ENCODE assay signal across 19 mouse cellular contexts in genomic region chr14:30694786-30695185, GRCm38 (mm10). TPM values are rescaled to one million over a fixed set of nuclear protein-coding genes. Genes with fewer than 3 reads are reported as not detected.
DNase-seq lines count a peak whose midpoint lies in the region; ATAC-seq and TF ChIP-seq lines count a peak whose summit lies in the region.
"Had no signal": no experiment of that assay in that cellular context is flagged by ENCODE, and none has a peak within 500 bp of the region (broad histone marks: within the 10 kb centered on the region; RNA-seq: fewer than 3 reads in every experiment).

No protein-coding gene starts in this region.

- no peak for ATAC-seq in liver, embryonic 11.5 days (replicated peaks; ENCODE audit: low FRiP score)
- ATAC-seq: intestine, postnatal 0 days; midbrain, embryonic 15.5 days had no signal

- no peak overlapping the region for H3K4me2 ChIP-seq in liver, embryonic 11.5 days
- H3K4me2 ChIP-seq: hindbrain, embryonic 14.5 days; liver, embryonic 15.5 days; midbrain, embryonic 15.5 days had no signal

- WGBS in liver, adult 2 months = 86% methylated on average over 2 of the region's 2 CpGs
- WGBS in liver, embryonic 11.5 days = 58% methylated on average over 2 of the region's 2 CpGs
- 26% methylated on average over 2 of the region's 2 CpGs for WGBS in macrophage (ENCODE audit: missing documents)

- H3K4me3 ChIP-seq in liver, adult 2 months (ENCODE audit: insufficient read depth, low read depth, low read length) = no peak overlapping the region
- H3K4me3 ChIP-seq in liver, embryonic 11.5 days (ENCODE audit: low read depth, low read length) = no peak overlapping the region
- H3K4me3 ChIP-seq in macrophage (ENCODE audit: inconsistent target) = no peak overlapping the region
- H3K4me3 ChIP-seq: erythroblast, embryonic 14.5 days; heart, adult 2 months; liver, embryonic 15.5 days; megakaryocyte, embryonic 14.5 days; midbrain, embryonic 15.5 days had no signal

- intact Hi-C loops in heart, postnatal 36 days (cut with DNase I) = loop anchor here (5.0 kb wide), 3 partner anchors 128 to 188 kb away; no protein-coding TSS in a partner anchor

- no peak overlapping the region for H3K9ac ChIP-seq in liver, adult 2 months (ENCODE audit: low read depth, low read length)
- no peak overlapping the region for H3K9ac ChIP-seq in liver, embryonic 11.5 days (ENCODE audit: low read depth, low read length)
- H3K9ac ChIP-seq: forebrain, postnatal 0 days; hindbrain, embryonic 14.5 days; liver, embryonic 15.5 days; midbrain, embryonic 15.5 days had no signal

- no peaks in the 10 kb centered on the region for H3K27me3 ChIP-seq in liver, adult 2 months (ENCODE audit: control insufficient read depth, insufficient read depth, low read length)
- H3K27me3 ChIP-seq in liver, embryonic 11.5 days (replicated peaks; ENCODE audit: control insufficient read depth, insufficient read depth, low read length) = no peaks in the 10 kb centered on the region
- H3K27me3 ChIP-seq: liver, embryonic 15.5 days; midbrain, embryonic 15.5 days had no signal

- H3K27ac ChIP-seq in liver, adult 2 months (replicated peaks; ENCODE audit: insufficient read depth, low read depth, low read length) = no peak overlapping the region
- H3K27ac ChIP-seq in liver, embryonic 11.5 days (ENCODE audit: low read depth, low read length) = no peak overlapping the region
- peak overlapping the region; percentile 54 for H3K27ac ChIP-seq in macrophage
- H3K27ac ChIP-seq: heart, adult 2 months; hindbrain, embryonic 14.5 days; liver, embryonic 15.5 days; midbrain, embryonic 15.5 days had no signal

- no peaks in the 10 kb centered on the region for H3K36me3 ChIP-seq in liver, adult 2 months (ENCODE audit: control insufficient read depth, insufficient read depth, low read length)
- H3K36me3 ChIP-seq in liver, embryonic 11.5 days (ENCODE audit: control insufficient read depth, insufficient read depth, low read length) = peaks cover 6% of the 10 kb centered on the region
- H3K36me3 ChIP-seq in macrophage (ENCODE audit: inconsistent target) = peaks cover 17% of the 10 kb centered on the region; the same call in 1 of the 2 replicates

- no peak for TF ChIP-seq CTCF in liver, adult 2 months (IDR thresholded peaks at IDR 0.05; ENCODE audit: low read depth, low read length)

- H3K9me3 ChIP-seq in liver, embryonic 11.5 days (ENCODE audit: control insufficient read depth, low read length) = no peaks in the 10 kb centered on the region
- H3K9me3 ChIP-seq: liver, embryonic 15.5 days; megakaryocyte, embryonic 14.5 days; midbrain, embryonic 15.5 days had no signal

- peak; percentile 10 to 28 for DNase-seq in heart, adult 9 months (ENCODE audit: low spot score in 2 of 2)
- DNase-seq in heart, postnatal 36 days = no peak
- peak; percentile 18 for DNase-seq in liver, adult 2 months (ENCODE audit: extremely low read depth, low read depth, low spot score)
- no peak for DNase-seq in liver, embryonic 11.5 days (ENCODE audit: low spot score)
- DNase-seq in brain, adult 2 months (ENCODE audit: low read depth, low spot score) = peak; percentile 67
- no peak for DNase-seq in testis, postnatal 10 days (ENCODE audit: low spot score)
- DNase-seq in cerebellum, postnatal 10 days = no peak
- DNase-seq: B cell, adult 2 months; spleen, adult 18-20 months; thymus, postnatal 14 days had no signal

- no peak for TF ChIP-seq POLR2A in liver, adult 2 months (IDR thresholded peaks at IDR 0.05; ENCODE audit: extremely low read depth, insufficient read depth, low read length)

- no peaks in the 10 kb centered on the region for H3K79me2 ChIP-seq in liver, adult 2 months (ENCODE audit: control insufficient read depth, insufficient read depth, low read length)
- no peaks in the 10 kb centered on the region for H3K79me2 ChIP-seq in macrophage (ENCODE audit: inconsistent target)

- H3K4me1 ChIP-seq in liver, adult 2 months (ENCODE audit: control insufficient read depth, insufficient read depth, low read length) = peaks cover 8% of the 10 kb centered on the region
- H3K4me1 ChIP-seq in liver, embryonic 11.5 days (replicated peaks; ENCODE audit: control insufficient read depth, insufficient read depth, low read length) = no peaks in the 10 kb centered on the region

RNA-seq across cellular contexts. Expression of gene Sfmbt1, which starts 19.9 kb away (rescaled TPM):
- 10 to 100 TPM; 11.1 to 13.4 TPM for total RNA-seq in heart, postnatal 36 days (2021)
- total RNA-seq in liver, adult 2 months (2014; rRNA removed) = 11.1 and 11.2 TPM in 2 replicates
- 1.6 and 2.1 TPM in 2 replicates for polyA plus RNA-seq in liver, adult 2 months (2012; rRNA removed)
- polyA plus RNA-seq in liver, embryonic 11.5 days (2014; fragmentation: Nextera tagmentation; extraction: Ambion mirVana) = 23.0 and 24.5 TPM in 2 replicates
- 100 to 1,000 TPM in 13 of 26 experiments, 10 to 100 TPM in 13; 41.0 to 164 (median 95.3) TPM for total RNA-seq in macrophage (2018; cell fraction: chromatin; rRNA removed)
- 10 to 100 TPM; 25.5 to 51.3 (median 38.7) TPM for total RNA-seq in macrophage (2018; cell fraction: cytosol; rRNA removed)
- total RNA-seq in macrophage (2018; cell fraction: nucleus; rRNA removed) = 100 to 1,000 TPM in 1 of 26 experiments, 10 to 100 TPM in 25; 39.0 to 102 (median 62.2) TPM
- polyA plus RNA-seq in macrophage (2018) = 21.6 to 32.5 TPM (median 29.4 TPM) in 3 replicates

RNA-seq across cellular contexts. Expression of gene Rft1, which starts 40.6 kb away (rescaled TPM):
- total RNA-seq in heart, postnatal 36 days (2021) = 1 to 10 TPM; 6.8 to 7.4 TPM
- total RNA-seq in liver, adult 2 months (2014; rRNA removed) = 18.4 and 19.0 TPM in 2 replicates
- polyA plus RNA-seq in liver, adult 2 months (2012; rRNA removed) = 12.3 and 13.0 TPM in 2 replicates
- polyA plus RNA-seq in liver, embryonic 11.5 days (2014; fragmentation: Nextera tagmentation; extraction: Ambion mirVana) = 9.7 and 9.8 TPM in 2 replicates
- total RNA-seq in macrophage (2018; cell fraction: chromatin; rRNA removed) = 10 to 100 TPM; 15.0 to 88.5 (median 53.0) TPM
- total RNA-seq in macrophage (2018; cell fraction: cytosol; rRNA removed) = 10 to 100 TPM; 10.8 to 21.9 (median 16.2) TPM
- 10 to 100 TPM; 13.2 to 52.7 (median 28.8) TPM for total RNA-seq in macrophage (2018; cell fraction: nucleus; rRNA removed)
- polyA plus RNA-seq in macrophage (2018) = 11.3 to 19.5 TPM (median 16.6 TPM) in 3 replicates

Comparison
In these comparisons a context has a peak if more than half of its experiments do, and no peak if none do; other contexts are left out.
1. DNase-seq: peak in heart, adult 9 months (2 of 2), liver, adult 2 months (single experiment) and brain, adult 2 months (single experiment); none in heart, postnatal 36 days (0 of 2), liver, embryonic 11.5 days (single experiment), testis, postnatal 10 days (single experiment) and cerebellum, postnatal 10 days (0 of 2).